Mouse (Mus musculus) bone marrow, adult 2 months (tissue): ENCODE data around the gene Nkain4. TPM values are rescaled to one million over a fixed set of nuclear protein-coding genes. Genes with fewer than 3 reads are reported as not detected.

Experiments
- H3K27ac ChIP-seq: fragments of 200-500 bp; 2 replicates; pipeline ENCODE4 v1.5.1; 2012; ENCODE audit warnings: low read depth, mild to moderate bottlenecking, control low read depth, inconsistent platforms, low read length; ENCODE audit not compliant: control insufficient read depth, poor library complexity, insufficient read depth
- H3K4me1 ChIP-seq: fragments of 200-500 bp; 2 replicates; pipeline ENCODE4 v1.6.1; 2011; ENCODE audit warnings: low read length; ENCODE audit not compliant: control insufficient read depth, insufficient read depth
- H3K4me3 ChIP-seq: fragments of 200-500 bp; replicated peaks from 2 replicates; pipeline ENCODE3; 2011; ENCODE audit warnings: mild to moderate bottlenecking, low read depth, low read length, control low read depth; ENCODE audit not compliant: control insufficient read depth
- CTCF ChIP-seq: fragments of 200-500 bp; IDR thresholded peaks from 2 replicates; pipeline ENCODE4 v1.5.1; 2011; ENCODE audit warnings: low read length, control low read depth; ENCODE audit not compliant: control insufficient read depth, insufficient read depth
- POLR2A ChIP-seq: fragments of 200-500 bp; IDR thresholded peaks from 2 replicates; pipeline ENCODE4 v1.6.1; 2011; ENCODE audit warnings: low read depth, mild to moderate bottlenecking, control low read depth, low read length, borderline replicate concordance; ENCODE audit not compliant: control insufficient read depth
- WGBS: fragments of 180-500 bp; shearing (Covaris S2); methylation state at CpG from one replicate; pipeline ENCODE4 v1.1.7; 2018; 5-methylcytosine and 5-hydroxymethylcytosine counted together
- polyA plus RNA-seq: library from polyadenylated mRNA; stranded (reverse); fragments of >200 nt; gene quantifications from 2 replicates; pipeline ENCODE4 v1.2.4, GENCODE M21; 2011; ENCODE audit warnings: low replicate concordance; ENCODE audit not compliant: missing spikeins, insufficient read depth, insufficient read length

The Nkain4 gene
- polyA plus RNA-seq, 1 experiment: not detected

DNA sequence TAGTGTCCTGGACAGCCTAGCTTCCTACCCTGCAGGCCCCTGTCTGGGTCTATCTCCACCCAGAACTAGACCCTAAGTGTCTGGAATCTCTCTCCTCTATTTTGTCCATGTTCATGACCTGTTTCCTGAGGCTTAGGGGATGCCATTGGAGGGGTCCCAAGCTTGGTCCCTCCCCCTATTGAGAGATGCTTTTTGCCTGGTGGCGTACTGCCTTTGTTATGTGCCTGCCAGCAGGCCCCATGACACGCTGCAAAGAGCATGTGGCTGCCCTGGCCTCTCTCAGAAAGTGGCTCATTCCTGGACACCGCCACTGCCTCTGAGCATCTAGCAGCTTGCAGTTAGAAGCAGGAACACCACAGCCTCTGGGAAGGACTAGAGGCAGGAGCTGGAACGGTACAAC, 25.8 kb downstream of the Nkain4 start, which contains the start of gene Birc7:
TSS of gene Birc7 (plus strand) at position 301 of the 400 bp plus-strand sequence.
- TF ChIP-seq CTCF: no peak

DNA sequence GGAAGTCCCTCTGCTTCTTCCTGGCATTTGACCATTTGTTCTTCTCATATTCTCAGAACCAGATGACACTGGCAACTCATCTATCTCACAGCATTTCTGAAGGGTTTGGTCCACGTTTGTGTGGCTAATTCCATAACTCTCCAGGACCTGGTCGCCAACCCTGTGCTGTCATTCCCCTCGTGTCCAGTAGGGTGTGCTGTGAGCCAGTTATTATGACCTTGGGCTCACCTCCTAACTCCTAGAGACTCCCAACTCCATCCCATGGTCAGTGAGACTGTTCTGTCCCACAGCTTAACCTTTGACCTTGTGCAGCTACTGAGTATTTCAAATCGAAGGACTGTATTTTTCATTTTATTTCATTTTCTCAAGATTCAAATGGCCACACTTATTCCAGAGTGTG, 29.3 kb downstream of the Nkain4 start:
- H3K4me1 ChIP-seq: no peaks in the 10 kb centered on the region
- no peak overlapping the region for H3K4me3 ChIP-seq
- 5% methylated on average over 4 of the region's 4 CpGs for WGBS
- no peak overlapping the region for H3K27ac ChIP-seq
- TF ChIP-seq CTCF (peak; percentile 92), POLR2A (no peak)

More for the DNA sequence above, 25.8 kb downstream of the Nkain4 start, which contains the start of gene Birc7:
- Histone ChIP-seq H3K27ac (no peak within 1 kb of the TSS), H3K4me1 (no peaks in the 10 kb centered on the region), H3K4me3 (no peak within 1 kb of the TSS)
- WGBS: 66% methylated on average over 4 of the region's 4 CpGs

DNA sequence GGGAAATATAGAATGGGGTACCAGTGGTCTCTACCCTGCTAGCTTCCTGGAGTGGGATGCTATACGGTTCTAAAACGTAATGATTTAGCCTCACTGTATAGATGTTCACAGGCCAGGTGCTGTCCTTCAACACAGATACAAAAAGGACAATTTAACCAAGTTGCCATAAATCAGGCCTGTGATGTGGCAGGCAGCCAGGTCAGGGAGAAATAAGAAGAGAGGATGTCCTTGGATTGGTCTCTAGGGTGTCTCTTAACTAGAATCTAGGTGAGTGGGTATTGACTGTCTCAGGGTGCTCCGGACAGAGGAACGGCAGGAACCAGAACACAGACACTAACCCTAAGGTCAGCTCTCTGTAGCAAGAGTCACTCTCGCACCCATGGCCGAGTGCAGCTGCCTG, 31.8 kb downstream of the Nkain4 start:
- TF ChIP-seq POLR2A (no peak), CTCF (no peak)
- Histone ChIP-seq H3K4me3 (no peak overlapping the region), H3K4me1 (no peaks in the 10 kb centered on the region), H3K27ac (no peak overlapping the region)
- WGBS: 81% methylated on average over 6 of the region's 6 CpGs

DNA sequence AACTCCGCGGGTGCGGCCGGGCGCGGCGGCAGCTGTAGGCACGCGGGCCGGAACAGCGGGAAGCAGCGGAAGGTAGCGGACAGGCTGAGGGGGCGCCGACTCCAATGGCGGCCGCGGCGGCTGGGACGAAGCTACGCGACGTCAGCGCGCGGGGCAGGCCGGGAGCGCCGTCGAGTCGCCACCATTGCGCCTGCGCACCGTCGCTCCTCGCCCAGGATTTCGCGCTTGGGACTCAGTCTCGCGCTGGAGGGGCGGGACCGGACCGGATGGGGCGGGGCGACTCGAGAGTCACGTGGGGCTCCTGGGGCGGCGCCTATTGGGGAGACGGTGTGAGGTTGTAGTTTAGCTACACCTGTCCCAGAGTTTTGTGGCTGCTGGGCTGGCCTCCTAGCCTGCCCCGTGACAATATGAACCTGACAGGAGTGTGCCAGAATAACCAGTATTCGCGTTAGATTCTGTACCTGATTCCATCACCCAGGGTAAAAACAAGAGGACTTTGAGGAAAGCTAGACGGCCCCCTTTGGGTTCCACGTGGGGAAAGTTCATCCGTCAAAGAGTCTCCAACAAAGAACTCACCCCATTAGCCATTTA, 33.6 kb downstream of the Nkain4 start, which contains the start of gene Ythdf1:
TSS of gene Ythdf1 (minus strand) at position 140 of the 591 bp plus-strand sequence.
- peak; percentile 81; the same call in 1 of the 2 replicates for TF ChIP-seq POLR2A
- no peak for TF ChIP-seq CTCF
- peak within 1 kb of the TSS; percentile 89 for H3K4me3 ChIP-seq
- no peaks in the 10 kb centered on the region; the same call in 1 of the 2 replicates for H3K4me1 ChIP-seq

DNA sequence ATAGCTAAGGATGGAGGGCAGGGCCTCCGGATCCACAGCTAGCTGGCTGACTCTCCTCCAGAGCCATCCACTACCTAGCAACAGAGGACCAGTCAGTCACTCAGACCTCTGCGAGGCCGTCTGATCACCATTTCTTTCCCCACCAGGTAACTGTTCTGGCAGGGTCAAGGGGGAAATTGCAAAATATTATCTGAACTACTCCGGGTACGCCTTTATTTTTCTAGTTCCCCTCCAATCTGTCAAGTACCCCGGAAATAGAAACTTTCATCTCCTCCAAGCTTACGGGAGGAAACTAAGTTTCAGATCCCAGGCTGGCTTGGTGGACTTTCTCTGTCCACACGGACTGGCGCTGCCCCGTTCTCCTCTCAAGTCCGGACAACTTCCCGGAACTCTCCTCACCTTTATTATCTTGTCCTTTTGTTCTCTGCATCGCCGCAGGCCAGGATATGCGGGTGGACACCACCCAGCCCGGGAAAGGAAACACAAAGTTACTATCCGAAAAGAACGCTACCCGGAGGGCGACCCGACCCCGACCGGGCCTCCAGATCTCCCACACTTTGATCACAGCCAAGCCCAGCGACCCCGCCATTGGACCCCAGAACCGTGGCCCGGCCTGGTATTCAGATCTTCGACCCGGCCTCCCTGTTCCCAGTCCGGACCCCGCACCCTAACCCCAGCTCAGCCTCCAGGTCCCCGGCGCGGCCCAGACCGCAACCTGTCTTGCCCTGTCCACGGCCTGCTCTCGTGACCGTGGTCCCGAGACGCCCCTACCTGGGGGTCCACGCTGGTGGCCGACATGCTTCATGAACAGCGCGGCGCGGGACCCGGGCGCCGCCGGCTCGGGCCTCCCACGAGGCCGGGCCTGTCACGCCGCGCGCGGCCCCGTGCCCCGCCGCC, 34.3 kb downstream of the Nkain4 start:
- peak overlapping the region; percentile 84 for H3K27ac ChIP-seq
- under 1% methylated on average over 61 of the region's 61 CpGs for WGBS
- TF ChIP-seq POLR2A (no peak), CTCF (no peak)
- H3K4me1 ChIP-seq: no peaks in the 10 kb centered on the region; the same call in 1 of the 2 replicates
- H3K4me3 ChIP-seq: peak overlapping the region; percentile 89

More for the DNA sequence above, 33.6 kb downstream of the Nkain4 start, which contains the start of gene Ythdf1:
- H3K27ac ChIP-seq: peak within 1 kb of the TSS; percentile 84
- WGBS: under 1% methylated on average over 55 of the region's 56 CpGs

DNA sequence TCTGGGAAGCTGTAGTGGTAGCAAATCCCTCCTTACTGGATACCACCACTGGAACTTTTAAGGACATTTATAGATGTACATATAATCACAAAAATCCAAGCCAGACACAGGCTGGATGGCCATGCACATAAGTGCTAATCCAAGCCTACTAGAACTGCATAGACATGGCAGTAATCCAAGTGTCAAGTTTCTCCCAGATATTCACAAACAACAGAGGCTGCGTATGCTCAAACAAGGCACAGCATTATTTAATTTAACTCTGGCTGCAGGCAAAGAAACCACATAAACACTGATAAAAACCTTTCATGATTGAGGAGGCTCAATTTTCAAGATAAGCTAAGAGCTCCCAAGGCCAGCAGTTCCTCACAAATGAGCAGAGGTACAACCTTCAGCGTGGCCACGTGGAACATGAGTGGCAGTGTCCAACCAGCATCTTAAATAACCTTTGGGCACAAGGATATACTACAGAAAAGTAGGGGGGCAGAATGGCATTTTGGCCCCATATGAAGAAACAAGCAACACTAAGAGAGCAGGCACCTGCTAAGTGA, 38.5 kb downstream of the Nkain4 start:
- 67% methylated on average over 3 of the region's 3 CpGs for WGBS
- H3K4me1 ChIP-seq: no peaks in the 10 kb centered on the region; the same call in 1 of the 2 replicates
- H3K27ac ChIP-seq: no peak overlapping the region
- no peak overlapping the region for H3K4me3 ChIP-seq
- TF ChIP-seq CTCF: no peak
- no peak for TF ChIP-seq POLR2A

DNA sequence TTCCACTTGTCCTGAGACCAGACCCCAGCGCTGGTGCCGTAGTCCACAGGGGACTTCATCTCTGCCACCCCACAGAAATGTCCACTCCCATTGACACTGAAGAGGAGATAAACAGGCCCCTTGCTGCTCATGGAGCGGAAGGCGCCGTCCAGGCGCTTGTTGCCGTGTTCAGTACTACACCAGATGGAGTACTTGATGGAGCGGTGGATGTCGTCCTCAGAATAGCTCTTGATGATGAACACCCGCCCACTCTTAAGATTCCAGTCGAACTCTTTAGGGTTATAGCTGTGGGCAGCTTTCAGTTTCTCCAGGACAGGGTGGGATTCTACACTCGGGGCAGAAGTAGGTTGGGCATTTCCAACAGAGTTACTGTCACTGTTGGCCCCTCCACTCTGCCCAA, 43.6 kb downstream of the Nkain4 start:
- H3K4me1 ChIP-seq: no peaks in the 10 kb centered on the region
- WGBS: 91% methylated on average over 12 of the region's 12 CpGs
- no peak overlapping the region for H3K27ac ChIP-seq
- TF ChIP-seq POLR2A (no peak), CTCF (no peak)
- H3K4me3 ChIP-seq: no peak overlapping the region

DNA sequence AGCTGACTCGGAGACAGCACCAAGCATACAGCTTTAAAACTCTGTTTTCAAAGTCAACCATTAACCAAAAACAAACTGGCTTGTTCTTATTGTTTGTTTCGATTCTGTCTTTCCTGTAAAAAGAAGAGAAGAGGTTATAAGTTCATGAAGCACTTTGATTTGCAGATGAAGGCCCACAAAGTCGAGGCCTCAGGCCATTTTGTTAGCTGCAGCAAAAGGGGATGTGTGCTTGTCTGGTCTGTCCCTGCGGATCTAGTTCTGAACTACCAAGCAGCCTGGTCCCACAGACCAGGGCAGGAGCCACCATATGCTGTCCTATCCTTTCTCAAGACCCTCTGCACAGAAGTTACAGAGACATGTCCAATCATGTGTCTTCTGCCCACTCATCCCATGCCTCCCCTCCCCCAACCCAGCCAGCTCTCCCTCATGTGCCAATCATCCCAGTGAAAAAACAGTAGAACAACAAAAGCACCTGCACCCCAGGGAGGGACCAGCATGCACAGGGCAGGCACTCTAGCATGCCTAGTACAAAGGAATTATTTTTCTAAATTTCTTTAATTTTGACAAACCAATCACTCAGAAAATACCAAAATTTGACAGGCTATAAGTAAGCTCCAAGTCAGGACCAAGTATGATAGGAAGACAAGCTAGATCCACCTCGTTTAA, 48.8 kb downstream of the Nkain4 start:
- Histone ChIP-seq H3K4me1 (no peaks in the 10 kb centered on the region), H3K27ac (no peak overlapping the region), H3K4me3 (no peak overlapping the region)
- WGBS: 78% methylated on average over 5 of the region's 5 CpGs
- no peak for TF ChIP-seq POLR2A
- no peak for TF ChIP-seq CTCF
